Mouse (Mus musculus) gastrocnemius, adult 2 months (tissue): ENCODE results near the gene Fstl4. TPM values are rescaled to one million over a fixed set of nuclear protein-coding genes. Genes with fewer than 3 reads are reported as not detected.
A peak's percentile ranks its signal among the peaks of the same experiment; 100 is the strongest.

Experiments
- DNase-seq: peaks from one replicate; pipeline ENCODE4 v3.0.0; 2022
- H3K27ac ChIP-seq: fragments of 200-600 bp; 2 replicates; pipeline ENCODE4 v1.8.1; 2022; ENCODE audit warnings: mild to moderate bottlenecking
- H3K4me3 ChIP-seq: fragments of 200-600 bp; 2 replicates; pipeline ENCODE4 v1.8.1; 2022; ENCODE audit warnings: mild to moderate bottlenecking, moderate library complexity
- CTCF ChIP-seq: fragments of 200-600 bp; IDR thresholded peaks from 2 replicates; pipeline ENCODE4 v1.8.1; 2022; ENCODE audit warnings: antibody characterized with exemption, mild to moderate bottlenecking, moderate library complexity
- intact Hi-C: fragments of 180-260 bp; cut with DNase I; formaldehyde crosslinking; loops from one replicate; pipeline ENCODE4 v1.15.1; 2025
- total RNA-seq, 2 experiments: library from RNA; stranded (reverse); gene quantifications; 2 replicates each; pipeline ENCODE4 v1.2.3; 2021

Gene Fstl4
- total RNA-seq, 2 experiments from 2014 or later, result not detected

GRCm38 (mm10) chr11:53096871-53097270 lies 332.4 kb downstream of the Fstl4 start:
- intact Hi-C loops, result no loop called here
- no peak for DNase-seq
- H3K27ac ChIP-seq, result no peak overlapping the region
- no peak for TF ChIP-seq CTCF
- no peak overlapping the region for H3K4me3 ChIP-seq

GRCm38 (mm10) chr11:53097331-53097730 lies 332.9 kb downstream of the Fstl4 start:
- Histone ChIP-seq H3K4me3 (no peak overlapping the region), H3K27ac (no peak overlapping the region)
- DNase-seq, result no peak
- intact Hi-C loops, result no loop called here
- TF ChIP-seq CTCF, result no peak

GRCm38 (mm10) chr11:53097870-53098269 lies 333.4 kb downstream of the Fstl4 start:
- Histone ChIP-seq H3K4me3 (no peak overlapping the region), H3K27ac (no peak overlapping the region)
- no peak for DNase-seq
- TF ChIP-seq CTCF, result no peak
- intact Hi-C loops, result no loop called here

GRCm38 (mm10) chr11:53098780-53099198 lies 334.4 kb downstream of the Fstl4 start:
- no peak overlapping the region for H3K4me3 ChIP-seq
- no peak for TF ChIP-seq CTCF
- no peak overlapping the region for H3K27ac ChIP-seq
- no peak for DNase-seq
- intact Hi-C loops, result no loop called here

- no peak overlapping the region for H3K27ac ChIP-seq
- no peak for DNase-seq
- TF ChIP-seq CTCF, result no peak
- H3K4me3 ChIP-seq, result no peak overlapping the region
- intact Hi-C loops, result no loop called here
These were observed 334.9 kb downstream of the Fstl4 start for GRCm38 (mm10) chr11:53099322-53099721.

- DNase-seq, result no peak
- intact Hi-C loops, result no loop called here
- TF ChIP-seq CTCF, result no peak
- H3K27ac ChIP-seq, result no peak overlapping the region
- no peak overlapping the region for H3K4me3 ChIP-seq
These were observed 337.3 kb downstream of the Fstl4 start for GRCm38 (mm10) chr11:53101732-53102131.

GRCm38 (mm10) chr11:53103601-53104325 lies 339.3 kb downstream of the Fstl4 start:
- intact Hi-C loops, result no loop called here
- no peak for TF ChIP-seq CTCF
- Histone ChIP-seq H3K27ac (peak overlapping the region; percentile 57), H3K4me3 (no peak overlapping the region)
- peak; percentile 82 for DNase-seq

GRCm38 (mm10) chr11:53107706-53108105 lies 343.3 kb downstream of the Fstl4 start:
- DNase-seq, result no peak
- H3K27ac ChIP-seq, result no peak overlapping the region
- intact Hi-C loops, result no loop called here
- H3K4me3 ChIP-seq, result no peak overlapping the region
- TF ChIP-seq CTCF, result no peak

GRCm38 (mm10) chr11:53108798-53109197 lies 344.4 kb downstream of the Fstl4 start:
- Histone ChIP-seq H3K27ac (no peak overlapping the region), H3K4me3 (no peak overlapping the region)
- TF ChIP-seq CTCF, result no peak
- intact Hi-C loops, result no loop called here
- no peak for DNase-seq

- TF ChIP-seq CTCF, result no peak
- Histone ChIP-seq H3K4me3 (no peak overlapping the region), H3K27ac (no peak overlapping the region)
- no peak for DNase-seq
- intact Hi-C loops, result no loop called here
These were observed 345.4 kb downstream of the Fstl4 start for GRCm38 (mm10) chr11:53109701-53110467.

- TF ChIP-seq CTCF, result no peak
- Histone ChIP-seq H3K27ac (no peak overlapping the region), H3K4me3 (no peak overlapping the region)
- DNase-seq, result no peak
- intact Hi-C loops, result no loop called here
These were observed 351.3 kb downstream of the Fstl4 start for GRCm38 (mm10) chr11:53115711-53116110.

- Histone ChIP-seq H3K27ac (no peak overlapping the region), H3K4me3 (no peak overlapping the region)
- TF ChIP-seq CTCF, result no peak
- intact Hi-C loops, result no loop called here
- no peak for DNase-seq
These were observed 351.9 kb downstream of the Fstl4 start for GRCm38 (mm10) chr11:53116356-53116755.

GRCm38 (mm10) chr11:53118226-53118965 lies 354.0 kb downstream of the Fstl4 start:
- no peak overlapping the region for H3K4me3 ChIP-seq
- no peak overlapping the region for H3K27ac ChIP-seq
- no peak for TF ChIP-seq CTCF
- intact Hi-C loops, result no loop called here
- DNase-seq, result no peak
